Mouse (Mus musculus) mesoderm, embryonic 11.5 days (tissue): ENCODE data around the gene Prkg1.
"Not testable (repeated sequence)": the region's sequence is repeated elsewhere in the genome, so short reads cannot be mapped to it uniquely, and the experiment has no call there.

Source experiments
- DNase-seq: peaks from one replicate; pipeline ENCODE4 v3.0.0-alpha.2; 2012; ENCODE audit warnings: low read depth, low spot score

Prkg1 gene

GRCm38 (mm10) chr19:31442311-31442710 lies 322.5 kb downstream of the Prkg1 start:
- no peak for DNase-seq

- DNase-seq: no peak
Measured at GRCm38 (mm10) chr19:31433446-31433845, 331.4 kb downstream of the Prkg1 start.

GRCm38 (mm10) chr19:31431411-31431810 lies 333.4 kb downstream of the Prkg1 start:
- no peak for DNase-seq

- DNase-seq: no peak
Measured at GRCm38 (mm10) chr19:31426142-31426541, 338.7 kb downstream of the Prkg1 start.

- DNase-seq: no peak
Measured at GRCm38 (mm10) chr19:31425199-31425598, 339.6 kb downstream of the Prkg1 start.

GRCm38 (mm10) chr19:31424319-31424718 lies 340.5 kb downstream of the Prkg1 start:
- no peak for DNase-seq

- no peak for DNase-seq
Measured at GRCm38 (mm10) chr19:31413571-31413970, 351.3 kb downstream of the Prkg1 start.

GRCm38 (mm10) chr19:31396096-31396495 lies 368.7 kb downstream of the Prkg1 start:
- no peak for DNase-seq

GRCm38 (mm10) chr19:31385353-31385752 lies 379.5 kb downstream of the Prkg1 start:
- no peak for DNase-seq

GRCm38 (mm10) chr19:31383881-31384280 lies 381.0 kb downstream of the Prkg1 start:
- no peak for DNase-seq

GRCm38 (mm10) chr19:31370106-31370505 lies 394.7 kb downstream of the Prkg1 start:
- no peak for DNase-seq

- DNase-seq: no peak
Measured at GRCm38 (mm10) chr19:31369116-31369515, 395.7 kb downstream of the Prkg1 start.

- DNase-seq: no peak
Measured at GRCm38 (mm10) chr19:31362051-31362450, 402.8 kb downstream of the Prkg1 start.

- no peak for DNase-seq
Measured at GRCm38 (mm10) chr19:31361575-31361974, 403.3 kb downstream of the Prkg1 start.

- no peak for DNase-seq
Measured at GRCm38 (mm10) chr19:31361161-31361560, 403.7 kb downstream of the Prkg1 start.

- DNase-seq: no peak
Measured at GRCm38 (mm10) chr19:31354959-31355358, 409.9 kb downstream of the Prkg1 start.

- DNase-seq: not testable (repeated sequence)
Measured at GRCm38 (mm10) chr19:31352784-31353183, 412.0 kb downstream of the Prkg1 start.

- DNase-seq: no peak
Measured at GRCm38 (mm10) chr19:31351796-31352195, 413.0 kb downstream of the Prkg1 start.

GRCm38 (mm10) chr19:31342150-31342549 lies 422.7 kb downstream of the Prkg1 start:
- peak; percentile 66 for DNase-seq

- DNase-seq: no peak
Measured at GRCm38 (mm10) chr19:31340898-31341297, 423.9 kb downstream of the Prkg1 start.

- DNase-seq: peak; percentile 18
Measured at GRCm38 (mm10) chr19:31338355-31339101, 426.3 kb downstream of the Prkg1 start.

GRCm38 (mm10) chr19:31337863-31338217 lies 427.0 kb downstream of the Prkg1 start:
- DNase-seq: no peak

GRCm38 (mm10) chr19:31337163-31337862 lies 427.5 kb downstream of the Prkg1 start:
- DNase-seq: no peak
